Mouse (Mus musculus) hindbrain, embryonic 14.5 days (tissue): ENCODE measurements at regions not wholly inside any gene's neighbourhood (a gene's known extent, or its start where the extent isn't known, plus 50 kb on each side); places are given as distances from the start of the nearest gene placed in this dataset.

Source experiments
- ATAC-seq: fragments of 200-750 bp; cut with Nextera tagmentation; 2 replicates; pipeline ENCODE4 v1.8.0; 2017; ENCODE audit warnings: moderate number of reproducible peaks, mild to moderate bottlenecking, moderate TSS enrichment, moderate library complexity; ENCODE audit not compliant: low FRiP score
- DNase-seq: peaks from one replicate; pipeline ENCODE4 v3.0.0-alpha.2; 2015; ENCODE audit warnings: low spot score
- H3K27ac ChIP-seq: fragments of 300-500 bp; sonication (generic); 2 replicates; pipeline ENCODE4 v1.5.1; 2014; ENCODE audit warnings: mild to moderate bottlenecking, moderate library complexity
- H3K27me3 ChIP-seq: fragments of 300-500 bp; sonication (generic); 2 replicates; pipeline ENCODE4 v1.6.1; 2014; ENCODE audit warnings: mild to moderate bottlenecking, low read length, mixed read lengths; ENCODE audit not compliant: control insufficient read depth, insufficient read depth
- H3K36me3 ChIP-seq: fragments of 300-500 bp; sonication (generic); replicated peaks from 2 replicates; pipeline ENCODE4 v1.6.1; 2014; ENCODE audit not compliant: control insufficient read depth, insufficient read depth
- H3K4me1 ChIP-seq: fragments of 300-500 bp; sonication (generic); replicated peaks from 2 replicates; pipeline ENCODE4 v1.6.1; 2014; ENCODE audit warnings: antibody characterized with exemption, low read length, mixed read lengths; ENCODE audit not compliant: control insufficient read depth, insufficient read depth
- H3K4me2 ChIP-seq: fragments of 300-500 bp; sonication (generic); replicated peaks from 2 replicates; pipeline ENCODE4 v1.6.1; 2014; ENCODE audit warnings: mild to moderate bottlenecking, moderate library complexity
- H3K4me3 ChIP-seq: fragments of 300-500 bp; sonication (generic); replicated peaks from 2 replicates; pipeline ENCODE4 v1.5.1; 2014; ENCODE audit warnings: mild to moderate bottlenecking, low read length
- H3K9ac ChIP-seq: fragments of 300-500 bp; sonication (generic); 2 replicates; pipeline ENCODE4 v1.6.1; 2014
- H3K9me3 ChIP-seq: fragments of 300-500 bp; sonication (generic); 2 replicates; pipeline ENCODE4 v1.6.1; 2016; ENCODE audit warnings: low read length; ENCODE audit not compliant: control insufficient read depth
- WGBS: fragments of 180-500 bp; shearing (Covaris S2); extraction: QIAGEN DNeasy Blood & Tissue Kit; methylation state at CpG from one replicate; pipeline ENCODE4 v1.1.7; 2014; 5-methylcytosine and 5-hydroxymethylcytosine counted together

GRCm38 (mm10) chr15:64541395-64541794 lies 276.1 kb upstream of the Gm21798 start:
- 48% methylated on average over 3 of the region's 3 CpGs for WGBS
- H3K4me3 ChIP-seq: no peak overlapping the region
- no peak overlapping the region for H3K27ac ChIP-seq
- peaks cover 9% of the 10 kb centered on the region; the same call in 1 of the 2 replicates for H3K4me1 ChIP-seq
- H3K9ac ChIP-seq: no peak overlapping the region
- no peak for ATAC-seq
- no peaks in the 10 kb centered on the region for H3K36me3 ChIP-seq
- H3K9me3 ChIP-seq: no peaks in the 10 kb centered on the region
- H3K4me2 ChIP-seq: no peak overlapping the region
- no peak for DNase-seq
- H3K27me3 ChIP-seq: no peaks in the 10 kb centered on the region

- ATAC-seq (no peak), DNase-seq (no peak)
- Histone ChIP-seq H3K36me3 (no peaks in the 10 kb centered on the region), H3K4me2 (no peak overlapping the region), H3K27me3 (no peaks in the 10 kb centered on the region), H3K27ac (no peak overlapping the region), H3K4me3 (no peak overlapping the region), H3K9ac (no peak overlapping the region), H3K9me3 (no peaks in the 10 kb centered on the region), H3K4me1 (peaks cover 9% of the 10 kb centered on the region; the same call in 1 of the 2 replicates)
- 68% methylated on average over 8 of the region's 8 CpGs for WGBS
Observed at GRCm38 (mm10) chr15:64542250-64542901, 275.1 kb upstream of the Gm21798 start.

- DNase-seq (no peak), ATAC-seq (no peak)
- no peaks in the 10 kb centered on the region for H3K9me3 ChIP-seq
- H3K4me2 ChIP-seq: no peak overlapping the region
- 74% methylated on average over 1 of the region's 1 CpGs for WGBS
- H3K9ac ChIP-seq: no peak overlapping the region
- H3K27ac ChIP-seq: no peak overlapping the region
- H3K4me3 ChIP-seq: no peak overlapping the region
- no peaks in the 10 kb centered on the region for H3K36me3 ChIP-seq
- H3K4me1 ChIP-seq: peaks cover 9% of the 10 kb centered on the region; the same call in 1 of the 2 replicates
- no peaks in the 10 kb centered on the region for H3K27me3 ChIP-seq
Observed at GRCm38 (mm10) chr15:64542908-64543307, 274.6 kb upstream of the Gm21798 start.

GRCm38 (mm10) chr15:64546035-64546434 lies 271.5 kb upstream of the Gm21798 start:
- no peak for ATAC-seq
- Histone ChIP-seq H3K4me2 (no peak overlapping the region), H3K9ac (no peak overlapping the region)

GRCm38 (mm10) chr15:64557540-64557939 lies 260.0 kb upstream of the Gm21798 start:
- no peaks in the 10 kb centered on the region for H3K4me1 ChIP-seq
- H3K9ac ChIP-seq: no peak overlapping the region
- DNase-seq: no peak
- no peak overlapping the region for H3K4me2 ChIP-seq
- H3K36me3 ChIP-seq: no peaks in the 10 kb centered on the region
- WGBS: 92% methylated on average over 2 of the region's 2 CpGs
- H3K27ac ChIP-seq: no peak overlapping the region
- ATAC-seq: no peak
- no peaks in the 10 kb centered on the region for H3K27me3 ChIP-seq
- H3K4me3 ChIP-seq: no peak overlapping the region
- no peaks in the 10 kb centered on the region for H3K9me3 ChIP-seq

More at GRCm38 (mm10) chr15:64546035-64546434, 271.5 kb upstream of the Gm21798 start:
- H3K9me3 ChIP-seq: no peaks in the 10 kb centered on the region
- H3K4me1 ChIP-seq: peaks cover 9% of the 10 kb centered on the region; the same call in 1 of the 2 replicates
- no peaks in the 10 kb centered on the region for H3K36me3 ChIP-seq
- no peaks in the 10 kb centered on the region for H3K27me3 ChIP-seq
- no peak for DNase-seq
- H3K27ac ChIP-seq: no peak overlapping the region
- no peak overlapping the region for H3K4me3 ChIP-seq

GRCm38 (mm10) chr15:64558220-64558619 lies 259.3 kb upstream of the Gm21798 start:
- ATAC-seq: no peak

GRCm38 (mm10) chr15:64562431-64563111 lies 254.9 kb upstream of the Gm21798 start:
- 73% methylated on average over 3 of the region's 3 CpGs for whole genome bisulfite sequencing
- Histone ChIP-seq H3K4me3 (no peak overlapping the region), H3K36me3 (no peaks in the 10 kb centered on the region), H3K4me1 (no peaks in the 10 kb centered on the region), H3K9ac (no peak overlapping the region), H3K27ac (no peak overlapping the region), H3K4me2 (no peak overlapping the region), H3K27me3 (no peaks in the 10 kb centered on the region), H3K9me3 (no peaks in the 10 kb centered on the region)
- DNase-seq: no peak
- no peak for ATAC-seq

More at GRCm38 (mm10) chr15:64558220-64558619, 259.3 kb upstream of the Gm21798 start:
- no peaks in the 10 kb centered on the region for H3K36me3 ChIP-seq
- no peak for DNase-seq
- no peak overlapping the region for H3K4me3 ChIP-seq
- no peaks in the 10 kb centered on the region for H3K4me1 ChIP-seq
- H3K4me2 ChIP-seq: no peak overlapping the region
- H3K9me3 ChIP-seq: no peaks in the 10 kb centered on the region
- WGBS: 76% methylated on average over 1 of the region's 1 CpGs
- H3K27me3 ChIP-seq: no peaks in the 10 kb centered on the region
- no peak overlapping the region for H3K9ac ChIP-seq
- H3K27ac ChIP-seq: no peak overlapping the region

GRCm38 (mm10) chr15:64564703-64565102 lies 252.8 kb upstream of the Gm21798 start:
- whole genome bisulfite sequencing: 82% methylated on average over 3 of the region's 3 CpGs
- Histone ChIP-seq H3K27ac (no peak overlapping the region), H3K9me3 (no peaks in the 10 kb centered on the region), H3K4me2 (no peak overlapping the region), H3K36me3 (no peaks in the 10 kb centered on the region), H3K27me3 (no peaks in the 10 kb centered on the region), H3K4me1 (no peaks in the 10 kb centered on the region), H3K9ac (no peak overlapping the region), H3K4me3 (no peak overlapping the region)
- DNase-seq (no peak), ATAC-seq (no peak)

- H3K27me3 ChIP-seq: no peaks in the 10 kb centered on the region
- H3K4me3 ChIP-seq: no peak overlapping the region
- no peaks in the 10 kb centered on the region for H3K36me3 ChIP-seq
- no peak overlapping the region for H3K9ac ChIP-seq
- no peak for DNase-seq
- H3K4me1 ChIP-seq: no peaks in the 10 kb centered on the region
- H3K9me3 ChIP-seq: no peaks in the 10 kb centered on the region
- 89% methylated on average over 1 of the region's 1 CpGs for WGBS
- H3K4me2 ChIP-seq: no peak overlapping the region
- H3K27ac ChIP-seq: no peak overlapping the region
- ATAC-seq: no peak
Observed at GRCm38 (mm10) chr15:64576891-64577535, 240.5 kb upstream of the Gm21798 start.
